Mouse (Mus musculus) lung, embryonic 16.5 days (tissue): ENCODE data around the gene Hist3h2a. TPM values are rescaled to one million over a fixed set of nuclear protein-coding genes. Genes with fewer than 3 reads are reported as not detected.

Experiments
- ATAC-seq: fragments of 200-750 bp; cut with Nextera tagmentation; 2 replicates; pipeline ENCODE4 v1.8.0; 2017; ENCODE audit warnings: low read depth, mild to moderate bottlenecking, moderate library complexity
- H3K27ac ChIP-seq: fragments of 300-500 bp; sonication (generic); 2 replicates; pipeline ENCODE4 v1.5.1; 2014; ENCODE audit warnings: mild to moderate bottlenecking, control low read depth, low read length
- H3K27me3 ChIP-seq: fragments of 300-500 bp; sonication (generic); 2 replicates; pipeline ENCODE4 v1.6.1; 2014; ENCODE audit warnings: low read depth, low read length, mixed read lengths; ENCODE audit not compliant: control insufficient read depth, insufficient read depth
- H3K36me3 ChIP-seq: fragments of 300-500 bp; sonication (generic); 2 replicates; pipeline ENCODE4 v1.6.1; 2014; ENCODE audit warnings: low read length; ENCODE audit not compliant: control insufficient read depth, insufficient read depth
- H3K4me1 ChIP-seq: fragments of 300-500 bp; sonication (generic); replicated peaks from 2 replicates; pipeline ENCODE4 v1.6.1; 2014; ENCODE audit warnings: low read length, mixed read lengths; ENCODE audit not compliant: control insufficient read depth, insufficient read depth
- H3K4me2 ChIP-seq: fragments of 300-500 bp; sonication (generic); 2 replicates; pipeline ENCODE4 v1.6.1; 2014; ENCODE audit warnings: low read depth, low read length, control low read depth
- H3K4me3 ChIP-seq: fragments of 300-500 bp; sonication (generic); 2 replicates; pipeline ENCODE4 v1.5.1; 2014; ENCODE audit warnings: mild to moderate bottlenecking, low read length, control low read depth
- H3K9ac ChIP-seq: fragments of 300-500 bp; sonication (generic); 2 replicates; pipeline ENCODE4 v1.6.1; 2014; ENCODE audit warnings: low read length, control low read depth
- H3K9me3 ChIP-seq: fragments of 300-500 bp; sonication (generic); 2 replicates; pipeline ENCODE4 v1.6.1; 2016; ENCODE audit warnings: low read length; ENCODE audit not compliant: control insufficient read depth
- WGBS: fragments of 180-500 bp; shearing (Covaris S2); extraction: QIAGEN DNeasy Blood & Tissue Kit; methylation state at CpG from one replicate; pipeline ENCODE4 v1.1.7; 2014; 5-methylcytosine and 5-hydroxymethylcytosine counted together
- polyA plus RNA-seq: library from polyadenylated mRNA; unstranded; fragments of >200 nt; fragmentation: Nextera tagmentation; extraction: Ambion mirVana; gene quantifications from 2 replicates; pipeline ENCODE4 v1.2.1, GENCODE M21; 2015

The Hist3h2a gene
- polyA plus RNA-seq, 1 experiment from 2014 or later: 23.3 TPM

DNA sequence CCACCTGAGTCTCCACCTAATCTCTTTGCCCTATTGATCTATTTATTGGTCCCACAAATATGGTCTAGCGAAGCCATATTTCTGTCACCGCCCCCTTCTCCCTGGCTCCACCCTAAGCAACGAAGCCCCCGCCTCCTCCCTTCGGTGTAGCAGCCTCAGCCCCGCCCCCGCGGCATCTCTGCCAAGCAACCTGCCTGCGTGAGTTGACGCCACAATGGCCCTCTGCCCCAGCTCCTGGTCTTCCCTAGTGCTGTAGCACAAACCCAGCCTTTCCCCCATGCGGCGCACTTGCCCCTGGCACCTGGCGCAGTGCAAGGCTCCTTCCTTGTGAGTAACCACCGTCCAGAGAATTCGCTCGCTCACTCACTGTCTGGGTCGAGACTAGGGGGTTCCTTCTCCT, 9.1 kb downstream of the Hist3h2a start:
- Histone ChIP-seq H3K9ac (no peak overlapping the region), H3K4me2 (no peak overlapping the region), H3K27me3 (peaks cover 13% of the 10 kb centered on the region; the same call in 1 of the 2 replicates), H3K4me3 (no peak overlapping the region), H3K27ac (no peak overlapping the region), H3K36me3 (no peaks in the 10 kb centered on the region), H3K9me3 (peaks cover 8% of the 10 kb centered on the region), H3K4me1 (peaks cover 9% of the 10 kb centered on the region)
- no peak for ATAC-seq
- WGBS: 32% methylated on average over 17 of the region's 17 CpGs

DNA sequence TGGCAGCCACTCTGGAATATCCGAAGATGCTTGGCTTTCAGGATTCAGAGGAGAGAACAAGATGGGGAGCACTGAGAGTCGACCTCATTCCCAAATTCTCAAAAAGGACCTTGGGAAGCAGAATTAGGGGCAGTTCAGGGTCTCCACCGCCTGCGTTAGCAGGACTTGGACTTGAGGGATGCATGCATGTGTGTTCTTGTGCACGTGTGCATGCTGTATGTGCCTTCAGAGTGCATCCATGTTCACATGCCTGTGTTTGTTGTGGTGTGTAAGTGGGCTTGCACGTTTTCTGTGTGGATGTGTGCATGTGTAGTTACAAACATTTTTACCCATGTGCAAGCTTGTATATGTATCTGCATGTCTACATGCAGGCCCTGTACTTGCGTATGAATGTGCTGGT, 9.7 kb downstream of the Hist3h2a start:
- Histone ChIP-seq H3K4me3 (no peak overlapping the region), H3K9ac (no peak overlapping the region), H3K4me1 (peaks cover 11% of the 10 kb centered on the region), H3K36me3 (no peaks in the 10 kb centered on the region), H3K27me3 (peaks cover 13% of the 10 kb centered on the region; the same call in 1 of the 2 replicates), H3K4me2 (no peak overlapping the region), H3K9me3 (peaks cover 8% of the 10 kb centered on the region), H3K27ac (no peak overlapping the region)
- WGBS: 76% methylated on average over 7 of the region's 7 CpGs
- ATAC-seq: no peak

DNA sequence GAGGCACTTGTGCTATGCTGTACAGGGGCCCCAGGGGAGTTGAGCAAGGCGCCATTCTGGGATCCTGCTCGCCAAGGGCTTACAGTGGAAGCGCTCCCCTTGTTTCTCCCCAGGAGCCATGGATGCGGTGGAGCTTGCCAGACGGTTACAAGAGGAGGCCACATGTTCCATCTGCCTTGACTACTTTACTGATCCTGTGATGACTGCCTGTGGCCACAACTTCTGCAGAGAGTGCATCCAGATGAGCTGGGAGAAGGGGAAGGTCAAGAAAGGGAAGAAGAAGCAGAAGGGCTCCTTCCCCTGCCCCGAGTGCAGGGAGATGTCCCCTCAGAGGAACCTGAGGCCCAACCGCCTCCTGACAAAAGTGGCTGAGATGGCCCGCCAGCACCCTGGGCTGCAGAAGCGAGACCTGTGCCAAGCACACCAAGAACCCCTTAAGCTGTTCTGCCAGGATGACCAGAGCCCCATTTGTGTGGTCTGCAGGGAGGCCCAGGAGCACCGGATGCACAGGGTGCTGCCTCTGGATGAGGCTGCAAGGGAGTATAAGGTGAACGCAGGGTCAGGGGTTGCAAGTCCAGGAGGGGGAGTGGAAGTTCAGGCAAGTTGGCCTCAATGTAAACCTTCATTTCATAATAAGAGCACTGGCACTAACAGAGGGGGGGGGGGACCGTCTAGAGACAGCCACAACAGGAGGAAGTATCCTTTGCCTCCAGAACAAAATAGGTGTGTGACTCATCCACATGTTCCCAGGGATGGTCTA, 10.7 kb downstream of the Hist3h2a start:
- Histone ChIP-seq H3K27ac (no peak overlapping the region), H3K9me3 (peaks cover 8% of the 10 kb centered on the region), H3K4me1 (peaks cover 8% of the 10 kb centered on the region), H3K4me2 (no peak overlapping the region), H3K36me3 (no peaks in the 10 kb centered on the region), H3K27me3 (peaks cover 13% of the 10 kb centered on the region; the same call in 1 of the 2 replicates), H3K9ac (no peak overlapping the region), H3K4me3 (no peak overlapping the region)
- no peak for ATAC-seq
- WGBS: 43% methylated on average over 12 of the region's 12 CpGs

DNA sequence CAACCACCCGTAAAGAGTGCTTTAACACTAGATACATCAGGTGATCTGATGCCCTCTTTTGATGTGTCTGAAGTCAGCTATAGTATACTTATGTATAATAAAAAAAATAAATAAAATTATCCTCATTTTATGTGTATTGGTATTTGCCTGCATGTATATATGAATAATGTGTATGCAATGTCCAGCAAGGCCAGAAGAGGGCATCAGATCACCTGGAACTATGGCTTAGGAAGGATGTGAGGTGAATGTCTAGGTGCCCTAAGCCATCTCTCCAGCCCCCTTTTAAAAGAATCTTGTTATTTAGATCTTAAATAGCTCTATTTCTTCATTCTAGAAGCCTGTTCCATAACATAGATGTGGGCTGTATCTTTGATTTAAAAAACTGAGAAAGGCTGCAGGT, 12.9 kb downstream of the Hist3h2a start:
- WGBS: 96% methylated on average over 1 of the region's 1 CpGs
- no peak for ATAC-seq
- Histone ChIP-seq H3K27ac (no peak overlapping the region), H3K9me3 (no peaks in the 10 kb centered on the region), H3K4me1 (peaks cover 9% of the 10 kb centered on the region), H3K9ac (no peak overlapping the region), H3K36me3 (no peaks in the 10 kb centered on the region), H3K4me2 (no peak overlapping the region), H3K4me3 (no peak overlapping the region), H3K27me3 (peaks cover 4% of the 10 kb centered on the region; the same call in 1 of the 2 replicates)

GRCm38 (mm10) chr11:58968551-58968950, 14.1 kb downstream of the Hist3h2a start:
- 71% methylated on average over 7 of the region's 7 CpGs for WGBS
- Histone ChIP-seq H3K9me3 (no peaks in the 10 kb centered on the region), H3K36me3 (no peaks in the 10 kb centered on the region), H3K4me1 (peaks cover 9% of the 10 kb centered on the region), H3K9ac (no peak overlapping the region), H3K4me2 (no peak overlapping the region), H3K4me3 (no peak overlapping the region), H3K27ac (no peak overlapping the region), H3K27me3 (peaks cover 4% of the 10 kb centered on the region; the same call in 1 of the 2 replicates)
- no peak for ATAC-seq

DNA sequence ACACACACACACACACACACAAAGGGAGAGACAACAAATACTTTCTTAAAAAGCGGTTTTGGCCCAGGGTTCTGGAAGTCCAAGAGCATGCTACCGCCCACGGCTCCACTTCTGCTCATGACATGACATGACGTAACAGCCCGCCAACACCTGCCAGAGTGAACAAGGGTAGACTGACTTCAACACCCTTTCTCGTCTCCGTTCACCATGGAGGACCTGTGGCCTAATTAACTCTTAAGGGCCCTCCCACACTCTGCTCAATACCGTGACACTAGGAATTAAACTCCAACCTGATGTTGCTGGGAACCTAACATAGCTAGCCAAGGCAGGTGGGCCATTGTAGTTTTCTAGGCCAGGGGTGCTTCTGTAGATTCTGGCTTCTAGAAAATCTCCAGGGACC, 14.5 kb downstream of the Hist3h2a start:
- Histone ChIP-seq H3K9ac (no peak overlapping the region), H3K27me3 (0 out of 2 replicates have a peak, but pooled peaks cover 4% of the 10 kb centered on the region), H3K4me3 (no peak overlapping the region), H3K4me2 (no peak overlapping the region), H3K36me3 (no peaks in the 10 kb centered on the region), H3K4me1 (peaks cover 9% of the 10 kb centered on the region), H3K9me3 (no peaks in the 10 kb centered on the region), H3K27ac (peak overlapping the region; percentile 51)
- ATAC-seq: no peak
- WGBS: 61% methylated on average over 8 of the region's 8 CpGs

DNA sequence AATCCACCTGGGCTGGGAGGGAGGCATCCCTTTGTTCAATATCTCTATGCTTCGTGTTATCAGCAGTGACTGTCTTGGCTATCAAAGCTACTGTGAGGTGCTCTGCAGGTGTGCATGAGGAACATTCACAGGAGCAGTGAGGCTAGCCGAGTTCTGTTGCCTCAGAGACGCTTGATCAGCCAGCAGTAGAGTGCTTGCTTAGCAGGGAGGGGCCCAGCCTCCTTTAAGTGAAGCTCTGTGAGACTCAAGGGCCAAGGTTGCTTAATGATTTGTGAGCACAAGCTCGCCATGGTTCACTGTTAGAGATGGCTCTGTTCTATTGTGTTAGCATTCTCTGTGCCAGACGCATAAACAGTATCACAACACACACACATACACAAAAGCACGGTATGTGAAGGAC, 15.2 kb downstream of the Hist3h2a start:
- no peak overlapping the region for H3K4me3 ChIP-seq
- 36% methylated on average over 6 of the region's 6 CpGs for WGBS
- H3K9me3 ChIP-seq: no peaks in the 10 kb centered on the region
- H3K9ac ChIP-seq: no peak overlapping the region
- no peaks in the 10 kb centered on the region for H3K36me3 ChIP-seq
- peak overlapping the region; percentile 51 for H3K27ac ChIP-seq
- H3K4me1 ChIP-seq: peaks cover 9% of the 10 kb centered on the region
- no peak overlapping the region for H3K4me2 ChIP-seq
- peak; percentile 88 for ATAC-seq
- H3K27me3 ChIP-seq: no peaks in the 10 kb centered on the region

DNA sequence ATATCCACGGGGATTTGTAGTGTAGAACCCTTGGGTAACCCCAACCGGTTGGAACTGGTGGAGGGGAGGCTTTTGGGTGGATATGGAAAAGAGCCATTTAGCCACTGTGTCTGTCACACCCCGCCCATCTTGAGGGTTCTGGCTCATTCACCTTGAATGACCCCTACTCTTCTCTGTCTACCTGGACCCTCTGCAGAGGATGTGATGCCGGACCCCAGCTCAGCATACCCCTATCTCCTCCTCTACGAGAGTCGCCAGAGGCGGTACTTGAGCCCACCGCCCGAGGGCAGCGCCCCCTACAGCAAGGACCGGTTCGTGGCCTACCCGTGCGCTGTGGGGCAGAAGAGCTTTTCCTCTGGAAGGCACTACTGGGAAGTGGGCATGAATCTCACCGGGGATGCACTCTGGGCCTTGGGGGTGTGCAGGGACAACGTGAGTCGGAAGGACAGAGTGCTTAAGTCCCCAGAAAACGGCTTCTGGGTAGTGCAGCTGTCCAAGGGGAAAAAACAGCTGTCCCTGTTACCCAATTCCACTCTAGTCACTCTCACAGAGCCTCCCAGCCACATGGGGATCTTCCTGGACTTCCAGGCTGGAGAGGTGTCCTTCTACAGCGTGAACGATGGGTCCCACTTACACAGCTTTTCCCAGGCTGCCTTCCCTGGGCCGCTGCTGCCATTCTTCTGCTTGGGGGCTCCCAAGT, 16.5 kb downstream of the Hist3h2a start:
- Histone ChIP-seq H3K27ac (no peak overlapping the region), H3K4me1 (peaks cover 9% of the 10 kb centered on the region), H3K9ac (no peak overlapping the region), H3K27me3 (no peaks in the 10 kb centered on the region), H3K36me3 (no peaks in the 10 kb centered on the region), H3K4me3 (no peak overlapping the region), H3K4me2 (no peak overlapping the region), H3K9me3 (no peaks in the 10 kb centered on the region)
- WGBS: 89% methylated on average over 21 of the region's 21 CpGs
- no peak for ATAC-seq

DNA sequence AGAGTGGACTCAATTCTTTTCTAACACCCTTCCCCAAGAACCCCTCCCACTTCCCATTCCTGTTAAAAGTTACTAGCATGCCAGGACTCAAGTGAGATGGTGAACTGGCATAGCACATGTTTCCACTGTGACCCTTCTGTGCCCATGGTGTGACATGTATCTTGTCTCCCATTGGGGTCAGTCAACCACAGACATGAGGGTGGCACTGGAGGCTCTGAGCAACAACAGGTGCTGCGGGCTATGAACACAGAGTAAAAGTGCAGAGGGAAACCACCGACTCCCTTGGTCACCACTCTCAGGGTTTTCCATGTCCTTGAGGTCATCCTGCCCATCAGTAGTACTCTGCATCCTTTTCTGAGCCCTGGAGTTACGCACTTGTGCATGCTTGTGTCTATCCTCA, 17.3 kb downstream of the Hist3h2a start:
- Histone ChIP-seq H3K9me3 (no peaks in the 10 kb centered on the region), H3K4me1 (peaks cover 9% of the 10 kb centered on the region), H3K36me3 (no peaks in the 10 kb centered on the region), H3K9ac (no peak overlapping the region), H3K27ac (no peak overlapping the region), H3K4me3 (no peak overlapping the region), H3K4me2 (no peak overlapping the region), H3K27me3 (no peaks in the 10 kb centered on the region)
- WGBS: 93% methylated on average over 3 of the region's 3 CpGs
- ATAC-seq: no peak
